Mouse (Mus musculus) lung, postnatal 0 days (tissue): Measurements from ENCODE around the gene Thg1l.

Experiments
- CTCF ChIP-seq: IDR thresholded peaks from 2 replicates; pipeline ENCODE4 v1.5.1; 2016; ENCODE audit warnings: antibody characterized with exemption, mild to moderate bottlenecking
- EP300 ChIP-seq: IDR thresholded peaks from 2 replicates; pipeline ENCODE4 v1.6.1; 2016; ENCODE audit warnings: antibody characterized with exemption, mild to moderate bottlenecking, control low read depth

DNA sequence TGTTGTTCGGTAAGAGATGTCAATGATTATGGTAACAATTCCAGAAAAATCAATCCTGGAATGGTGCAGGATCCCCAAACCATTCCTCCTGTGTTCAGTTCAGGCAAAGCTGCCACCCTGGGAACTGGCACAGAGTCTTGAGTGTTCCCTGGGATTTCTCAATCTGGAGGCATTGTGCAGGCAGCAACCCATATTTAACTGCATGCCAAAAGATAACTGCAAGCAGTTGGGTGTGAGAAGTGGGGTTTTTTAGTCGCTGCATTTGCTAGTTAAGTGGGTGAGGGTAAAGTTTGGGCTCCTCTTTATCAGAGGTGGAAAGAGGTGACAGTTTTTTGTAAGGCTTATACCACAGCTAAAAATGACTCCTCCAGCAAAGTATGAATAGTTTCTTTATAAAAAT, 7.8 kb downstream of the Thg1l start:
- TF ChIP-seq CTCF (no peak), EP300 (no peak)
